Mouse (Mus musculus): ENCODE results near the gene Ppp1cc.

GRCm38 (mm10) chr5:122133050-122133389 is 25.1 kb upstream of the Ppp1cc start:
- TF ChIP-seq POLR2A (IDR thresholded peaks at IDR 0.05; ENCODE audit: low read depth, low read length) (no peak), CTCF (IDR thresholded peaks at IDR 0.05; ENCODE audit: extremely low read depth, insufficient read depth, insufficient read length, insufficient replicate concordance) (no peak)
